Mouse (Mus musculus) c-Kit-positive CD71-positive TER-119-negative erythroid progenitor cells, embryonic 14.5 days (primary cell): ENCODE measurements at regions not wholly inside any gene's neighbourhood (a gene's known extent, or its start where the extent isn't known, plus 50 kb on each side); places are given as distances from the start of the nearest gene placed in this dataset.
"Not testable (repeated sequence)": the region's sequence is repeated elsewhere in the genome, so short reads cannot be mapped to it uniquely, and the experiment has no call there.

ENCODE experiments used
- DNase-seq: peaks from one replicate; pipeline ENCODE4 v3.0.0-alpha.2; 2013; ENCODE audit warnings: low read depth

DNA sequence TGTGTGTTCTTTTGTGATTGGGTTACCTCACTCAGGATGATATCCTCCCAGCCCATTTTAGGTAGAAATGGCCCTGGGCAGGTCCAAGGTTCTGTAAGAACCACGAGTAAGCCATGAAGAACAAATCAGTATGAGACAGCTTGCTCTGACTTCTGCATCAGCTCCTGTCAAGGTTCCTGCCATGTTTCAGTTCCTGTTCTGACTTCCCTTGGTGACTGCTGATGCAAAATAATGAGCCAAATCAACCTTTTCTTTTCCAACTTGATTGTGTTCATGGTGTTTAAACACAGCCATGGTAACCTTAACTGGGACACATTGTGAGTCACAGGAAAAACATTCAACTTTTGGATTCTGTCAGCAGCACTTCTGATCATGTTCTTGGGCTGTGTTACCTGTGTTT is 667.4 kb upstream of the Igfbp7 start:
- DNase-seq, result no peak

GRCm38 (mm10) chr5:78032554-78033250 is 624.9 kb upstream of the Igfbp7 start:
- no peak for DNase-seq

DNA sequence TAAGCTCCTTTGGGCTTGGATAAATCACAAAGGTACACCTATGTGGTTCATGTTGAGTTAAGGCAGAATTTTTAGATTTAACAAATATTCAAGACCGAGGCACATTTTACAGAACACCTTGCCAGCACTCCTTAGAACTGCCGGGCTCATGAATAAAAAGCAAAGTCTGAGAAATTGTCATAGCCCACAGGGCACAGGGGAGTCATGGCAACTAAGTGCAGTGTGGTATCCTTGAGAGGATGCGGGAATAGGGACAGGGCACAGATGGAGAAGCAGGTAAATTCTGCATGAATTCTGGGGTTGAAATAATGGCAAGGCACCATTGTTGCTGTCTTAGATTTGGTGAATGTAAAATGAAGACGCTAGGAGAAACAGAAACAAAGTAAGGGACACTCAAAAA is 609.7 kb upstream of the Igfbp7 start:
- DNase-seq, result no peak

- DNase-seq, result no peak
These were observed 578.7 kb upstream of the Igfbp7 start for GRCm38 (mm10) chr5:77986449-77987047.

GRCm38 (mm10) chr5:77985269-77985668 is 577.4 kb upstream of the Igfbp7 start:
- no peak for DNase-seq

GRCm38 (mm10) chr5:77940021-77940420 is 532.2 kb upstream of the Igfbp7 start:
- DNase-seq, result not testable (repeated sequence)

- no peak for DNase-seq
These were observed 524.0 kb upstream of the Igfbp7 start for GRCm38 (mm10) chr5:77931874-77932273.

DNA sequence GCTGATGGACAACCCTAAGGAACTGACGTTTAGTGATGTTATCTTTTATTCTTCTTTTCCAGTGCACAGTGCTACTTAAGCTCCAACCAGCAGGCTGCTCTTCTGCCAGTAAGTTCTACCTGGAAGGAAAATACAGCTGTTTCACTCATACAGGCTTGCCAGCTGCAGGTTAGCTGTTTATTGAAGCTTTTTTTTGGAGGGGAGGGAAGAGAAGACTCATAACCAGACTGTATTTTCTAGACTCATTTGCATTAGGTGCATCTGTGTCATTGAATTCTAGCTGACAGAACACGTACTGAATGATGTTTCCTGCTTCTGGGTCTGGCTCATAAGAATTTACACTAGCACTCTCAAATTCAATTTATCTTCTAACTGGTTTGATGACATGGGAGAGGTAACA is 513.3 kb upstream of the Igfbp7 start:
- DNase-seq, result no peak

DNA sequence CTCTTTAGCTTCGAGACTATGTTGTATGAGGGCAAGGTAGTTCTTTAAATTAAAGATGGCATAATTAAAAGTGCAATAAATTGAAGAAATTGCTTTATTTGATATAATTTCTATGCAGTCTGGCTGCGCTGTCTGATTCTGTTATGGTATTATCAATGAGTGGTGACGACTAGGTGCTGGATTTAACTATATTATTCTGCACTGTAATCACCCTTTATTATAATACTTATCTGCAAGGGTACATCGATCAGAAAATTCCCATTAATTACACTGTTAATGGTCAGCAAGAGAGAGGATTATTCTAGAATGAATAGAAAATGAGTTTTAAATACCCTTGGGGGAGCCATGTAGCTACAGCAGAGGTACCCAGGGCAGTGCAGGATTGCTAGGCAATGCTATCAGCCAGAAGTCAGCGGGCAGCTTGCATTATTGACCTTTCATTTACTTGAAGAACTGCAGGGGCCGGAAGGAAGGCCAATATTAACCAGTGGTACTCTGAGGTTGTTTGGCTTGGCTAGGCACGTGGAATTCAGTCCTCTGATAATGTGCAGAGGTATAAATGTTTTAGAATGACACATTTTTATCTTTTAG is 509.3 kb upstream of the Igfbp7 start:
- no peak for DNase-seq

DNA sequence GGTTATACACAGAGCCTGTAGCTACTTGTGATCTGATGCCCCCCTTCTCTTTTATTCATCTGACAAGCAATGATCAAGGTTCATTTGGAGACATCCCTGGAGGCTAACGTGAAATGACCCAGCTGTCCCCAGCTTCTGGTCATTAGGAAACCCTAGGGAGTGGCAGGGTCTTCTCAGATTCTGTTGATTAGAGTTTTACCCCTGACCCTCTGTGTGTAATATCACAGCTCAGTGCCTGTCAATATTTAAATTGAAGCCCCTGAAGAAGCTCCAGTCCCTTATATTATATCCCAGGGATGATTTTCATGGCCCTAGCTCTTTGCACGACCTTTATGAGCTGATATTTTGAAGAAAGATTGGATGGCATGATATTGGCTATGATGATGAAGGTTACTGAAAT is 508.5 kb upstream of the Igfbp7 start:
- DNase-seq, result no peak

- no peak for DNase-seq
These were observed 501.4 kb upstream of the Igfbp7 start for GRCm38 (mm10) chr5:77909218-77909617.

DNA sequence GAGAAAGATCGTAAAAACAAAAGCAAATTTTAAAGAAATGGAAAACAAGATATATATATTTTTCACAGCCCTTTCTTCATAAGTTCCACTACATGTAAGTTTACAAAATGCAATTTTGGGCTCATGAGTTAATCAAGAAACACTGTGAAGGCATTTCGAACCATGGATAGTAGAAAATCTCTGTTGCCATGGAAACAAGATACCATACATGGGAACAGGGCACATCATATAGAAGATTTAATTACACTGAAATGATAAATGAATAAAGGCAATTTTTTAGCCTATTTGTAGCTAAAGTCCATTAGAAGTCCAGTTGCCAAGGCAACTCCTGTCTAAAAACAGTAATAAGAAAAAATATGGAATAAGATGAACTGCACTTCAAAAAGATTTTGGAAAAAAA is 484.2 kb upstream of the Igfbp7 start:
- DNase-seq, result not testable (repeated sequence)

GRCm38 (mm10) chr5:77888534-77888933 is 480.7 kb upstream of the Igfbp7 start:
- no peak for DNase-seq

DNA sequence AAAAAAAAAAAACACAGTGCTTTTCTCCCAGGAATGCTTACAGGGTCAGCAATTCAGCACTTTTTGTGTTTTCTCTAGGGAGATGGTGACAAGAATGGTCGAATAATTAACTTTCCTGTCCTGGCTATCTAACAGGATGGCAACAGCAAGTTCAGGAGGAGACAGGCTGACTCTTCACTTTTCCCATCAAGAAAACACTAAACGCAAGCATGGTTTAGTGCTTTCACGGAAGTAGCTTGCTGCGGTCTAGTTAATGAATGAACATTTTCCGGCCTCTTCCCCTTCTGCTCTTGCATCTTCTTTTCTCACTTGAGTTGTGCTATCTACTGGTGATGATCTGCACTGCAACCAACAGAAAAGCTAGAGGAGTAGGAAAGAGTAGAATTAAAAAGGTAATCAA is 463.6 kb upstream of the Igfbp7 start:
- no peak for DNase-seq

DNA sequence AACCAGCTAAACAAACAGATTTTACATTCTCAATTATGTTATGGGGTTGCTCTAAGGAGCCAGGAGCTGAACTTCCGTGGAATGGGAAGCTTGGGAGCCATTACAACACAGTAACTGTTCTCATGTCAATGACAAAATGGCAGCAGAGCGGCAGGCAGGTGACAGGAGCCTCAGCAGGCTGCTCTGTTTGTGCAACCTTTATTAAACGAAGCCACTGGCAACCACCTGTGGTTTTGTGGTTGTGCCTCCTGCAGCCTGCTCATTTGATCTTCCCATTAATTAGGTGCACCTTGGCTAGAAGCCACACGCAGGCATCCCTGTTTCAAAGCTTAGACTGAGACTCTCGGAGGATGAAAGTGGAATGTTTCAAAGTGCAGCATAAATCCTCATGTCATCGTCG is 457.5 kb upstream of the Igfbp7 start:
- no peak for DNase-seq

DNA sequence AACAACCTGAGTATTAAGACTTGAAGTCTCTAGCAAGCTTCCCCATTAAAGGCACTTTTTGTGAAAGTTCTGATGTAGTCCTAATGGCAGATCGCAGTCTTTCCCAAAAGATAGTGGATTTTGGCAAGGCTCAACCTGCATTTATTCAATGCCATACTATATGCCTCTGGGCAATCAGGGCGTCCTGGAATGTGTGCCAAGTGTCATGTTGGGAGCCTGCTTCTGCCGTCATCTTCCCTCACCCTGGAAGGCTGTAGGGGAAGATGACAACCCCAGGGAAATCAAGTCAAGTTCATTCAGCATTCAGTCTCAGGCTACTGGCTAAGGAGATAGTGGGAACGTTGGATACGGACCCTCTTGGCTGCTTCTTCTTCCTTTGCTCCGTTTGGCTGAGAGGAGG is 447.4 kb upstream of the Igfbp7 start:
- DNase-seq, result no peak

- no peak for DNase-seq
These were observed 446.4 kb upstream of the Igfbp7 start for GRCm38 (mm10) chr5:77853999-77854784.

DNA sequence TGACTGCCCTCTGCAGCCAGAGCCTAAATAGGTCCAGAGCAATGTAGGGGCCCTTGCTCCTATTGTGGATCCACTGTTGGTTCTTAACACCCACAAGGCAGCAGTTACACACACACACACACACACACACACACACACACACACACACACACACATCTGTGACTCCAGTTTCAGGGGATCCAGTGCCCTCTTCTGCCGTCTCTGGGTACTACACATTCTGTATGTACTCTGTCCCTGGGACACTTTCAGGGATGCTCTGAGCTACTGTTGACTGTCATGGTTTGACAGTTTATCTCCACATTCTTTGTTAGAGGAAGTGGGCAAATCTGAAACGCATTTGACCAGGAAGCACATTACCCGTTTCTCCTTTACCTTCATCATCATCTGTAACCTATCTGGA is 443.8 kb upstream of the Igfbp7 start:
- DNase-seq, result no peak

- no peak for DNase-seq
These were observed 430.6 kb upstream of the Igfbp7 start for GRCm38 (mm10) chr5:77838186-77839097.

DNA sequence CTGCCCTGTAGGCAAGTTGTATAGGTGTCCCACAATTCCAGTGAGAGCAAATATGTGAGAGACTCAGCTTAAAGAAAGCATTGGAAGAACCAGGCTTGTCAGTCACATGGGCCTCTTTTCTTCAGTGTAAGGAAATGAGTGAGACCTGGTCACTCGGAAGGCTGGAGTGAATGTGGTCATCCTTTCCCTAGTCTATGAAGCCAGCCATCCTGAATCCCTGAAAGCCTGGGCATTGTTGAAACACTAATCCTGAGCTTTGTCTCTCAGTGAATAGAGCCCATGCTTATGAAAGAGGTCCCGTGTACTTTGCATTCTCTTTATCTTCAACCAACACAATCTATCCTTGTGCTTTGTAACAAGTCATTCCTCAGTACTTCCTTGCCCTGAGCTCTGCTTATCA is 420.1 kb upstream of the Igfbp7 start:
- DNase-seq, result no peak

DNA sequence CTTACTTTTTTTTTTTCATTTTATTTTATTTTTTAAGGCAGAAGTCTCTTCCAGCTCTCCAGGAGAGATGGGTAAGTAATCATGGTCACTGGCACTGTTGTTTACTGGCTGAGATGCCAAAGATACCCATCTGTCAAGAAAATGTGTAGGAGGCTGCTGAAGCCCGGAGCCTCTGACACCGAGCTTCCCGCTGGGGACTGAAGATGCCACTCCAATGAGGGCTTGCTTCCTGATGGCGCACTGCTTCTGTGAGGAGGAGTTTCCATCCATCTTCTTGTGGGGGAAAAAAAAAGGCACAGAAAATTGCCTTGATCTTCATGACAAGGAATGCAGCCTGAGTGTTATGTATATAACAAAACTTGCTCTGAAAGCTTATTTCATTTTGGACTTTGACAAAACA is 418.2 kb upstream of the Igfbp7 start:
- DNase-seq, result no peak

DNA sequence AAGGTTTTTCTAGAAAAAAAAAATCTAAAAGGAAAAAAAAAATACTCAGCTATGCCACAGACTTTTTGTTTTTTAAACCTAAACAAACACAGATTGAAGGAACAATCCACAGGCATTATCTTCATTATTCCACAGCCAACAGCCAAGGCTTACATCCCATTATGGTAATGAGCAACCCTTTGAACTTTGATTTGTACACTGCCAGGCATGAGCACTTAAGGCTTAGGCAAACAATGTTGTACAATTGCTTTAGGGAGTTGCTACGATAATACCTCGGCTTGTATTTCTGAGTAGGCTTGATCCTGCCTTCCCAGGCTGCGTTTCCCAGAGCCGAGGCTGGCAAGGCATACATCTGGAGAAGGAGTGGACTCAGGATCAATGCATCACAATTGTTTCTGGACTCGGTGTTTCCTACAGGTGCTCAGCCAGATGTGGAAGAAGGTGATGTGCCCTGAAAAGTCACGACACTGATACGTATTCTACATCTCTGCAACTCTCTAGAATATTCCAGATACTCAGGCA is 409.0 kb upstream of the Igfbp7 start:
- DNase-seq, result no peak
